Mouse (Mus musculus) liver, adult 2 months (tissue): ENCODE data around the gene Poc5. TPM values are rescaled to one million over a fixed set of nuclear protein-coding genes. Genes with fewer than 3 reads are reported as not detected.

Experiments
- DNase-seq: peaks from one replicate; pipeline ENCODE4 v3.0.0-alpha.2; 2011; ENCODE audit warnings: low read depth, low spot score; ENCODE audit errors: extremely low read depth
- H3K27ac ChIP-seq: fragments of 200-500 bp; replicated peaks from 2 replicates; pipeline ENCODE4 v1.5.1; 2012; ENCODE audit warnings: low read depth, mild to moderate bottlenecking, control low read depth, inconsistent platforms, low read length; ENCODE audit not compliant: insufficient read depth
- H3K27me3 ChIP-seq: fragments of 200-500 bp; 2 replicates; pipeline ENCODE4 v1.6.1; 2012; ENCODE audit warnings: mild to moderate bottlenecking, moderate library complexity, low read length, inconsistent platforms; ENCODE audit not compliant: control insufficient read depth, insufficient read depth
- H3K36me3 ChIP-seq: fragments of 200-500 bp; 2 replicates; pipeline ENCODE4 v1.6.1; 2012; ENCODE audit warnings: low read length, inconsistent platforms; ENCODE audit not compliant: control insufficient read depth, insufficient read depth
- H3K4me1 ChIP-seq: fragments of 200-500 bp; 2 replicates; pipeline ENCODE4 v1.6.1; 2011; ENCODE audit warnings: low read length; ENCODE audit not compliant: control insufficient read depth, insufficient read depth
- H3K4me3 ChIP-seq: fragments of 200-500 bp; 2 replicates; pipeline ENCODE4 v1.5.1; 2011; ENCODE audit warnings: low read depth, mild to moderate bottlenecking, control low read depth, low read length, moderate library complexity; ENCODE audit not compliant: insufficient read depth
- H3K79me2 ChIP-seq: fragments of 200-500 bp; 2 replicates; pipeline ENCODE4 v1.6.1; 2012; ENCODE audit warnings: inconsistent platforms, mild to moderate bottlenecking, low read length, moderate library complexity; ENCODE audit not compliant: control insufficient read depth, insufficient read depth
- H3K9ac ChIP-seq: fragments of 200-500 bp; 2 replicates; pipeline ENCODE4 v1.6.1; 2012; ENCODE audit warnings: low read depth, mild to moderate bottlenecking, control low read depth, inconsistent platforms, low read length
- CTCF ChIP-seq: fragments of 200-500 bp; IDR thresholded peaks from 2 replicates; pipeline ENCODE4 v1.5.1; 2011; ENCODE audit warnings: low read depth, low read length, control low read depth
- POLR2A ChIP-seq: fragments of 200-500 bp; IDR thresholded peaks from 2 replicates; pipeline ENCODE4 v1.6.1; 2011; ENCODE audit warnings: low read length, control low read depth; ENCODE audit not compliant: insufficient read depth; ENCODE audit errors: extremely low read depth
- WGBS: fragments of 180-500 bp; shearing (Covaris S2); methylation state at CpG from one replicate; pipeline ENCODE4 v1.1.7; 2018; 5-methylcytosine and 5-hydroxymethylcytosine counted together
- polyA plus RNA-seq: library from polyadenylated mRNA; depleted of rRNA; stranded (reverse); fragments of >200 nt; gene quantifications from 2 replicates; pipeline ENCODE4 v1.2.3, GENCODE M21; 2012
- total RNA-seq: library from RNA; depleted of rRNA; stranded (reverse); fragments of >200 nt; gene quantifications from 2 replicates; pipeline ENCODE4 v1.2.3, GENCODE M21; 2014

The Poc5 gene
- total and polyA plus RNA-seq, 2 experiments = 1.6 to 5.3 TPM

DNA sequence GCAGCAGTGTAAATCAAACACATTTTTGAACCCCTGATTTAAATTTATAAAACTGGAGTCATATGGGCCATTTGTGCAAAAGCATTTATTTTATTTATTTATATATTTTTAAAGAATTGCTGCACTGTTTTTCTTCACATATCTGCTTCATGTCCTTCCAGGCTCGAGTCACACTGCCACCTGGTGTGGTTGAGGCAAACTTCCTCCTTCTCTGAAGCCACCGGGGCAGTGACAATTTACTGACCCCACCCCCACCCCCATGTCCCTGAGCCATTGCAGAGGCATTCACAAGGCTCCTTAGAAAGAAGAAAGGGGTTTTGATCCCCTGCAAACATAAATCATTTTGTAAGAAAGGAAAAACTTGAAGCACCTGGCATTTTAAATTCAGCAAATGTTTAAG is 12.6 kb upstream of the Poc5 start:
- H3K27ac ChIP-seq = no peak overlapping the region
- no peaks in the 10 kb centered on the region for H3K4me1 ChIP-seq
- H3K36me3 ChIP-seq = no peaks in the 10 kb centered on the region
- no peaks in the 10 kb centered on the region for H3K27me3 ChIP-seq
- no peak overlapping the region for H3K9ac ChIP-seq
- no peaks in the 10 kb centered on the region for H3K79me2 ChIP-seq
- no peak overlapping the region for H3K4me3 ChIP-seq
- 0% methylated on average over 2 of the region's 2 CpGs for whole genome bisulfite sequencing
- DNase-seq = no peak
- TF ChIP-seq POLR2A (no peak), CTCF (0 out of 2 replicates have a peak, but pooled peaks have one; percentile 3)

DNA sequence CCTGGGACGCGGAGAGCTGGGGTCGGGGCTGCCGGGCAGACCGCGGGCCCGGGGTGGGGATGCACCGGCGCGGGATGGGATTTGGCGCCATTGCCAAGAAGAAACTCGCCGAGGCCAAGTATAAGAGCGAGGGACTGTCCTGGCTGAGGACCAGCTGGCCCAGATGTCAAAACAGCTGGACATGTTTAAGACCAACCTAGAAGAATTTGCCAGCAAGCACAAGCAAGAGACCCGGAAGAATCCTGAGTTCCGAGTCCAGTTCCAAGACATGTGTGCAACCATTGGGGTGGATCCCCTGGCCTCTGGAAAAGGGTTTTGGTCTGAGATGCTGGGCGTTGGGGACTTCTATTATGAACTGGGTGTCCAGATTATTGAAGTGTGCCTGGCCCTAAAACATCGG is 11.2 kb upstream of the Poc5 start:
- no peak for DNase-seq
- H3K4me1 ChIP-seq = no peaks in the 10 kb centered on the region
- H3K27me3 ChIP-seq = no peaks in the 10 kb centered on the region
- WGBS = 93% methylated on average over 18 of the region's 18 CpGs
- no peak for TF ChIP-seq POLR2A
- no peak for TF ChIP-seq CTCF
- no peaks in the 10 kb centered on the region for H3K36me3 ChIP-seq
- no peaks in the 10 kb centered on the region for H3K79me2 ChIP-seq
- no peak overlapping the region for H3K27ac ChIP-seq
- no peak overlapping the region for H3K9ac ChIP-seq
- no peak overlapping the region for H3K4me3 ChIP-seq

DNA sequence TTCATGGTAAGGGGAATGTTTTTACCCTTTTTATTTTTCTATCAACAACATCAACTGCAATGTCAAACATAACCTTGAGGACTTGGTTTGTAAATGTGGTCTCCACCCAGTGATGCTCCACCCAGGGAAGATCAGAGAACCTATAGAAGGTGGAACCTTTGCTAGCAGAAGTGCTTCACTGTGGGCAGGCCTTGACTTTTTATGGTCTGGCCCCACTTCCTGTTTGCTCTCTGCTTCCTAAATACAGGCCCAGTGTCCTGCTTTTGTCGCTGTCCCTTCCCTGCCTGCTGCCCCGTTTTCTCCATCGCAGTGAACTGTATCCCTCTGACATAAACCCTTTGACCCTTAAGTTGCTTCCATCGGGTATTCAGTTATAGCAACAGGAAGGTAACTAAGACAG is 10.2 kb upstream of the Poc5 start:
- Histone ChIP-seq H3K4me3 (no peak overlapping the region), H3K9ac (no peak overlapping the region), H3K79me2 (no peaks in the 10 kb centered on the region), H3K4me1 (no peaks in the 10 kb centered on the region), H3K27me3 (no peaks in the 10 kb centered on the region), H3K27ac (no peak overlapping the region), H3K36me3 (no peaks in the 10 kb centered on the region)
- WGBS = 64% methylated on average over 4 of the region's 4 CpGs
- no peak for DNase-seq
- no peak for TF ChIP-seq POLR2A
- no peak for TF ChIP-seq CTCF

DNA sequence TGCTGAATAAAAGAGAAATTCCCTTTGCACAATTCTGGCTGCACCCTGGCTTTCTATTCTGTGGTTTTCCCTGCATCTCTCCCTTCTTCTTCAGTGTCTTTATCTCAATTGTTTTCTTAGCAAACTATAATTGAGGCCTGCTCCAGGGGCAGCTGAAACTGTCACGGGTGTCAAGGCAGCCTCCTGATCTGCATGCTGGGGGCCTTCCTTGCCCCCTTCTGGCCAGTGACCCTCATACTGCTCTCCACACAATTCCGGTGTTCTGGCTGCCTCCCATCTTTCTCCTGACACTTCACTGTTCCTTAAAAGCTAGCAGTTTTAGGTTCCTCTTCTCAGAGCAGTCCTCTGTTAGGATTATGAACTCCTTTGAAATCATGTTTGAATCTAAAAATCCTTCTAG is 1.2 kb downstream of the Poc5 start:
- H3K27me3 ChIP-seq = no peaks in the 10 kb centered on the region
- H3K9ac ChIP-seq = no peak overlapping the region
- peaks cover 34% of the 10 kb centered on the region for H3K36me3 ChIP-seq
- peaks cover 2% of the 10 kb centered on the region; the same call in 1 of the 2 replicates for H3K4me1 ChIP-seq
- no peak for DNase-seq
- TF ChIP-seq CTCF = no peak
- no peak for TF ChIP-seq POLR2A
- H3K27ac ChIP-seq = no peak overlapping the region
- WGBS = 22% methylated on average over 2 of the region's 2 CpGs
- H3K4me3 ChIP-seq = no peak overlapping the region; the same call in 1 of the 2 replicates
- H3K79me2 ChIP-seq = no peaks in the 10 kb centered on the region

DNA sequence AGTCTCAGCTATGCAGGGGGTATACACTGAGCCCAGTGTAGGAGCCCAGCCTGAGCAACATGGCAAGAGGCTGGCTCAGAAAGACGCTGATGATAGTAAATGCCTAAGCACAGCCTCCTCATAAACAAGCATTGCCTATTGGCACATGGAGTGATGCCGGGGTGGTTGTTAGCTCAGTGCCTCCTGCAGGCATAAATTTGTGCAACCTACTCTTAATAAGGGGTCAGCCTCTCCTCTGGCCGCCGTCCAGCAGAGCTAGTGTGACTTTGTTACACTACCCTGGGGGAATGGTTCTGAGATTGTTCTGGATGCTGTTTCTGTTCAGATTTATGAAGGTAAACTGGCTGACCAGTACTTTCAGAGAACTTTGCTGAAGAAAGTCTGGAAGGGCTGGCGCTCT is 13.2 kb downstream of the Poc5 start:
- DNase-seq = no peak

DNA sequence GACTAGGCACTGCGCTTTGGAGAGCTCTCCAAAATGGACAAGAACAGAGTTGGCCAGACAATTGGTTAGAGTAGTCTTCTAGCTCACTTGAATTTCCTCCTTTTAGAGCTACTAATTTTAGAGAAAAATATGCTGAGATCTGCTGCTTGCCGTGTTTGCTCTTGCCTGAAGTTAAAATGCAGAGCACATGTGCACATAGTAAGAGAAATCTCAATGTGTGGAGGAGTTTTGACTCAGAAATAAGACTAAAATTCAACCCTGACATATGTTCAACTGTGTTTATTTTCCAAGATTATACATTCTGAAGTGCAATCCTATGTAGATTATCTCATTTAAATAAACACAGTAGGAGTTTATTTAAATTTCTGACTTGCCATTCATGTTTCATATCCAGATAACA is 17.4 kb downstream of the Poc5 start:
- no peak for TF ChIP-seq CTCF
- no peak for TF ChIP-seq POLR2A

More for the DNA sequence above, 13.2 kb downstream of the Poc5 start:
- TF ChIP-seq CTCF (no peak), POLR2A (no peak)
- H3K4me1 ChIP-seq = no peaks in the 10 kb centered on the region
- no peak overlapping the region for H3K27ac ChIP-seq
- no peaks in the 10 kb centered on the region for H3K27me3 ChIP-seq
- H3K4me3 ChIP-seq = no peak overlapping the region
- H3K9ac ChIP-seq = no peak overlapping the region
- 98% methylated on average over 5 of the region's 5 CpGs for WGBS
- no peaks in the 10 kb centered on the region for H3K79me2 ChIP-seq
- H3K36me3 ChIP-seq = peaks cover 59% of the 10 kb centered on the region

More for the DNA sequence above, 17.4 kb downstream of the Poc5 start:
- Histone ChIP-seq H3K27ac (no peak overlapping the region), H3K4me3 (no peak overlapping the region), H3K79me2 (no peaks in the 10 kb centered on the region), H3K27me3 (no peaks in the 10 kb centered on the region), H3K36me3 (peaks cover 45% of the 10 kb centered on the region), H3K4me1 (no peaks in the 10 kb centered on the region), H3K9ac (no peak overlapping the region)
- DNase-seq = no peak
- WGBS = 89% methylated on average over 2 of the region's 2 CpGs
